Mouse (Mus musculus) heart, adult 2 months (tissue): ENCODE data around the gene Faf1.

Source experiments
- CTCF ChIP-seq: fragments of 200-600 bp; IDR thresholded peaks from 2 replicates; pipeline ENCODE4 v1.8.1; 2022; ENCODE audit warnings: antibody characterized with exemption, mild to moderate bottlenecking, moderate library complexity
- POLR2A ChIP-seq: fragments of 200-500 bp; IDR thresholded peaks from 2 replicates; pipeline ENCODE4 v1.6.1; 2011; ENCODE audit warnings: mild to moderate bottlenecking, low read depth, low read length, control low read depth; ENCODE audit not compliant: insufficient read depth

- no peak for TF ChIP-seq CTCF
- no peak for TF ChIP-seq POLR2A
These were observed 221.6 kb downstream of the Faf1 start for GRCm38 (mm10) chr4:109897810-109898566.
